Mouse (Mus musculus) R1 (cell line): ENCODE results near the gene Nup210.

Source experiments
- DNase-seq: peaks from one replicate; pipeline ENCODE4 v3.0.0-alpha.2; 2018; ENCODE audit warnings: low read depth, low spot score

The Nup210 gene

GRCm38 (mm10) chr6:90974279-90974678, 142.3 kb downstream of the Nup210 start:
- DNase-seq = no peak

- no peak for DNase-seq
Measured at GRCm38 (mm10) chr6:90969341-90969871, 147.2 kb downstream of the Nup210 start.
